Mouse (Mus musculus) liver, embryonic 14.5 days (tissue): ENCODE measurements around the gene Hsdl2.

Source experiments
- CTCF ChIP-seq: IDR thresholded peaks from 2 replicates; pipeline ENCODE4 v1.5.1; 2016; ENCODE audit warnings: antibody characterized with exemption, low read depth, control low read depth
- EP300 ChIP-seq: IDR thresholded peaks from 2 replicates; pipeline ENCODE4 v1.6.1; 2016; ENCODE audit warnings: antibody characterized with exemption, low read depth

DNA sequence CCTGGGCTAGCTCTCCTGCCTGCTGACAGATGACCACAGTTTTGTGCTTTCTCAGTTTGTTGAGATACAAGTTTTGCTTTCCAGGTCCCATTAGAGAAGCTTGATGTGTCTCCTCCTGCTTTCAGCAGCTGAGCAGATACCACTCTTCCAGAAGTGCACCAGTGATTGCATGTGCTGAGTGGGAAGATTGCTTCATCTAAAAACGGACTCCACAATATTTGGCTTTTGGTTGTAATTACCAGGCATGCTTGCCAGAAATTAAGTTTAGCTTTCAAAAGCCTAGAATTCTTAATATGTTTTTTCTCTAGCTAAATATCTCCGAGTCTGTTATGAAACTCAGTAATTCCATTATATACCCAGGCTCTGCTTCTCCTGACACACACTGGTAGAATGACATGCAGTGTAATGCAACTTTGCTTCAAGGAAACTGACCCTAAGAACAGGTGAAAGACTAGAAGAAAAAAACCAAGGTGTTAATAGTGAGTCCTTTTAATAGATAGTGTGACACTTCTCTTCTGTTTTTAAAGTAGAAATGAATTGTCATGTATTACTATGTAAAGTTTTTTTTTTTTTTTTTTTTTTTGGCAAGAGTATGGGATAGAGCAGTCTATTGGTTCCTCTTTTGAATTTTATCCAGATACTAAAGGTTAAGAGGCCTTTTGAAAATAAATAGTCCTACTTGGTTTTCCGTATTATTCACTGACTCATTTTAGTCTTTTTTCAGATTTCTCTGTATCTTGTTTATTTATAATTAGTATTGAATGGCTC, 85.4 kb downstream of the Hsdl2 start:
- TF ChIP-seq CTCF, result no peak
- TF ChIP-seq EP300, result no peak
